Mouse (Mus musculus) right cerebral cortex, postnatal 36 days (tissue): ENCODE data around the gene Ap3b1.
A peak's percentile ranks its signal among the peaks of the same experiment; 100 is the strongest.

Experiments
- DNase-seq, 2 experiments: peaks; one replicate each; pipeline ENCODE4 v3.0.0; 2022; ENCODE audit warnings: low spot score in 2 of 2, mixed read lengths in 1 of 2

The Ap3b1 gene

DNA sequence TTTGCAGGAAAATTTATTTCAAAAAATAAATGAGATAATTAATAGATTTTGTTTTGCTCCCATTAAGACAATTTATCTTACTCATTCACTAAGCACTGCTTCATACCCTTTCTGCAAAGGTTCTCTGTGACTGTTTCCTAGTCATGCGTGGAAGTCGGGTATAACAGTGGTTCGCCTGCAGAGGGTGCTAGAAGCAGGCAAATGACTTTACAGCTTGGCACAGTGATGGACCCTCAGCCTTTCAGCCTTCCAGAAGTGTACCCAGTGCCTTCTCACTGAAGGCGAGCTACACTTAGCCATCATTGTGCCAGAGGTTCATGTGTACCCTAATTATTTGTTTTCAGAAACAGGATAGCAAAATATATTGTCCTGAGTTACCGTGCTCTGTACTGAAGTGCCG is 92.5 kb downstream of the Ap3b1 start:
- DNase-seq: peak in 1 of 2 experiments; percentile 6

DNA sequence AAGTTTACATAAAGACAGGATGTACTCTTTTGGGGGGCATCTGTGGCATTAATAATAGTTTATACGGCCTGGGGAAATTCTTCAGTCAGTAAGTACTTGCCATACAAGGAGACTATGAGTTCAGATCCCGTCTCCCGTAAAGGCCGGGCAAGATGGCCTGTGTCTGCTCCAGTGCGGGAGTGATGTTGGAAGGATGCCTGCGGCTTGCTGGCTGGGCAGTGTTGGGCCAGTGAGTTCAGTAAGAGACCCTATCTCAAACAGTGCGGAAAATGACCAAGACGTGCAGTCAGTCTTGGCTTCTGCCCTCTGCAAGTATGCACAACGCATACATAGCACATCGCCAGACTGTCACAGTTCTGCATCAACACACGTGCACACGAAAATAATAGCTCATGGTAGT is 95.4 kb downstream of the Ap3b1 start:
- no peak for DNase-seq

DNA sequence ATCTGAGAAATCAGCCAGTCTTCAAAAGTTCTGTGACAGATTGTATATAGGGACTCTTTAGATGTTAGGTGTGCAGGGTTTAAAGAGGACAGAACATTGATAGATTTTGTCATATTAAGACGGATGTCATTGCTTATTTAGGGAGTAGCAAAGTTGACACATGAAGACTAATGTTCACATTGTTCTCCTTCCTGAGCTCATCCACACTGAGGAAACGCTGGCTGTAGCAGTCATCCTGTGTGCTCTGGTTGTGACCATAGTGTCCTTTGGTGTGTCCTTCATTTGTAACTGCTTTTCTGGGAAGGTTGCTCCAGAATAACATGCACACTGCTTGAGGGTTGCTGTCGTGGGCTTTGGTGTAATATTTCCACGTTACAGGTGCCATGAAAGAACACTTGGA is 100.4 kb downstream of the Ap3b1 start:
- DNase-seq: no peak

DNA sequence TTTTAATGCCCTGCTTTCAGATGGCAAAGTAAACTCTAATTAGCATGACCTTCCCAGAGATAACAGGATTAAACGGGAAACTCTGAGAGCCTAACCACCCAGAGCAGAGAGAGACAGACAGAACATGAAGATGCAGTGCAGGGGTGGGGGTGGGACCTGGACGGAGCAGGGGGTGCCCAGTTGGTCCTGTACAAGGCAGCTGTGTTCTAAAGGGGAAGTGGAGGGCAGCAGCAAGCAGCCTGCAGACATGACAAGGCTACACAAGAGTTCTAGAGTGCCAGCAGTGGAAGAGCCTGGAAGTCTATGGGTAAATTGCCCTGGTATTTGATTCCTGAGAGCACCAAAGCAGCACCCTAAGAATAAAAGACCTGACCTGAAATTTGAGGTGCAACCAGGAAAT is 105.5 kb downstream of the Ap3b1 start:
- no peak for DNase-seq

DNA sequence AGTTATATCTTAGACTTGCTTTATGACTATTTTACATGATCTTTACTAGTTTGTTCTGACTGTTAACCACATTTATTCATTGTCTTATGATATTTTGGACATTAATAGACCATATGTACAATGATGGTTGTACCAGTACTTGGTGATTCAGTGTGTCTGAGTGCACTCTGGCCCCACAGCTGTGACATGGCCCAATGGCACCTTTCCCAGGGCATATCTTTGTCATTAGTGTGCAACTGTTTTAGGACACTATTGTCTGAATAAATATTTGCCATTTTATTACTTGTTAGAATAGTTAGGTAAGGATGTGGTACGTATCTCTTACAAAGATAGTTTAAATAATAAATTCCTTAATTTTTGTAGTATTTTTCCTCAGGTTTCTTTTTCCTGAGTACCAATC is 109.8 kb downstream of the Ap3b1 start:
- DNase-seq: no peak

DNA sequence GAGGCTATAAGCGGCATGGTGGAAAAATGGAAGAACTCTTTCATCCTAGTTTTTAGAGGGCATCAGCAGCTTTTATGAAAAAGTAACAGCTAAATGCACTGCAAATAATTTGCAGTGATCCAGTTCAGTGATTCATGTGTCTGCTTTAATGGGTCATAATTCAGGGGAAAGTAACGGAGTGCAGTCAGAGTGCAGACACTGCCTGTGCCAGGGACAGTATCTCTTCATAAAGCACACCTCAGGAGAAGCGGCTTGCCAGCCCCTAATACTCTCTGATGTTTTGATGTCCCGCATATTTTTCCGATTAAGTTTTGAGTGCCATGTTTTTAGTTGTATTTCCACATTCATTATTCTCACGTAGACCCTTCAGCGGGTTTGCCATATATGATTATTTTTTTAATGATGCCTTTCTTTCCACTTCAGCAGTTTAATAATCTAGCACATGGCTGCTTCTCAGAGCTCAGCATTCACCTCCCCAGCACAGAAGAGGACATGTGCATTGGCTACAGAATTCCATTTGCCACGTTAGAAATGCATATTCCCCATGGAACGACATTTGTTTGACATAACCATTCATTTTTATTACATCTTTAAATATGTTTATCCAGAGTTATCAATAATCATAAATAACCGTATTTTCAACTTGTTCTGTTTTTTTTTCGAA is 112.4 kb downstream of the Ap3b1 start:
- no peak for DNase-seq

DNA sequence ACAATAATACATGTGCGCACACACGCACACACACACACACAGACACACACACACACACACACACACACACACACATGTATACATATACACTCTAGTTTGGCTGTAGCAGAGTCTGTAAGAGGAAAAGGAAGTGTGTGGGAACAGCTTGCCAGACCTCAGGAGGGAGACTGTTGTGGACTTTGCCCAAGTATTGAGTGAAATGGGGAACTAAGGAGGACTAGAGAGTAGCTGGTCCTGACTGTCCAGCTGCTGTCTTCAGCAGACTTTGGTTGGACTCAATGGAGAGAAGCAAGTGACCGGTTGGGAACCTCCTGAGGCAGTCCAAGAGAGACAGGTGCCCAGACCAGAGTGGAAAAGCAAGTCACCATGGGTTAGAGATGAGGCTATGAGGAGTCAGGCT is 117.4 kb downstream of the Ap3b1 start:
- DNase-seq: no peak

DNA sequence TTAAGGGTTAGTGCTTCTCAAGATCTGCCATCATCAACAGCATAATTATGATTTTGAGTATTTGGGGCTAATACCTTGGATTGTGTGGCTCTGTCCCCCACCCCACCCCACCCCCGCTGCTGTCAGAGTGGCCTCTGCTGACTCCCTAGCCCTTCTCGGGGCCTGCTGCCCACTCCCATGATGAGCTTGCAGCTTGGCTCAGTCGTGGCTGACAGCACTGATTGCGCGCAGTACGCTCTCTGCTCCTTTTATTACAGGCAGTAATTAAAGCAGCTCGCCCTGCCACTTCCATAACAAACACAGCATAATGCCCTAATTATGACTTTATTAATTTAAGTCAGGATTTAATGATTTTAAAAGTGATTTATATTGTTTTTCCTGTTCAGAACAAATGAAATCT is 121.5 kb downstream of the Ap3b1 start:
- DNase-seq: no peak

- no peak for DNase-seq
Measured at GRCm38 (mm10) chr13:94490684-94491083, 131.9 kb downstream of the Ap3b1 start.

DNA sequence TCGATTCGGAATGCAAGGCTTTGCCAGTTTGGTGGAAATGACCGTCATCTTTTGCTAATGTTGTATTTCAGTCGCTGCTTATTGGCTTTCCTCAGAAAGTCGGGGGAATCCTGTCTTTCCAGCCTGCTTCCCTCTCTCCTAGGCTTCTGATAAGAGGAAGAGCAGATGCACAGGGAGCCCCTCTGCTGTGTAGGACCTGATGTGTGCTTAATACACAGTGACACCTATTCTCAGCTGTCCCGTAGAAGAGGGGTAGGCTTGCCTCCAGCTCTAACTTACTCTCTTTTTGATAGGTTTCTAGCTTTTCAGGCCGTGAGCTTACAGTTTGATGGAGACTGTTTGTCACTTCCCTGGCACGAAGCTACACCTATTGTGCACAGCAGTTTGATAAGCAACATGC is 132.4 kb downstream of the Ap3b1 start:
- no peak for DNase-seq

DNA sequence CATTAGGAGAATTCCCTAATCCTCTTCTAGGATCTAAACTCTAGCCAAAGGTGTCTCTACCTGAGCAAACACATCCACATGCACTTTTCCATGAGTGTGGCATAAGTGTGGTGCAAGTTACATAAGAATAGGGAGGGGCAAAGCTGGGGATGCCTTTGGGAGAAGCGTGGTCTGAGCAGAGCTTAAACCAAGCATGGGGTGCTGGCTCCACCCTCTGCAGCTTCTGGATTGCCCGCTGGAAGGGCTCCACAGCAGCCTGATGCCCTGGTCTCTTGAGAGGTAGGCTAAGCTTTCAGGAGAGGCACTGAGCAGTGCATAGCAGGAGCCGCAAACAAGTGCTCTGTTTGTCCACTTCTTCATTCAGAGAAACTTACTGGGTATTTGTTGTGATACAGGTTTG is 138.8 kb downstream of the Ap3b1 start:
- DNase-seq: no peak

- peak in 1 of 2 experiments; percentile 37 for DNase-seq
Measured at GRCm38 (mm10) chr13:94506411-94506810, 147.7 kb downstream of the Ap3b1 start.

DNA sequence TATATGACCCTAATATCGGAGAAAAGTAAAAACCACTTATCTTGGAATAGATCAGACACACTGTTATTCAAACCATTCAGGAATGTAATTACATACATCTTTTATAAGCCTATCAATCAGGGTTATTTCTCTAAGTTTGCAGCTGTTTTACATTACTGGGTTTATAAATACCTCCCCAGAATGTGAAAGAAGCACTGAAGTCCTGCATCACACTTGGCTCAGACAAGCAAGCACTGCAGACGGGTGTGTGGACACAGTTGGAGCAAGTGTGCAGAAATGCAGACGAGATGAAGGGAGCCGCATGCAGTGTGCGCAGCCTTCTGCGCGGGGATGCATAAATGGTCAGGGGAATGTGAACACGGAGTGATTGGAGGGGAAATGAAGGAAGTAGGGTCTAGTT is 149.6 kb downstream of the Ap3b1 start:
- DNase-seq: no peak

DNA sequence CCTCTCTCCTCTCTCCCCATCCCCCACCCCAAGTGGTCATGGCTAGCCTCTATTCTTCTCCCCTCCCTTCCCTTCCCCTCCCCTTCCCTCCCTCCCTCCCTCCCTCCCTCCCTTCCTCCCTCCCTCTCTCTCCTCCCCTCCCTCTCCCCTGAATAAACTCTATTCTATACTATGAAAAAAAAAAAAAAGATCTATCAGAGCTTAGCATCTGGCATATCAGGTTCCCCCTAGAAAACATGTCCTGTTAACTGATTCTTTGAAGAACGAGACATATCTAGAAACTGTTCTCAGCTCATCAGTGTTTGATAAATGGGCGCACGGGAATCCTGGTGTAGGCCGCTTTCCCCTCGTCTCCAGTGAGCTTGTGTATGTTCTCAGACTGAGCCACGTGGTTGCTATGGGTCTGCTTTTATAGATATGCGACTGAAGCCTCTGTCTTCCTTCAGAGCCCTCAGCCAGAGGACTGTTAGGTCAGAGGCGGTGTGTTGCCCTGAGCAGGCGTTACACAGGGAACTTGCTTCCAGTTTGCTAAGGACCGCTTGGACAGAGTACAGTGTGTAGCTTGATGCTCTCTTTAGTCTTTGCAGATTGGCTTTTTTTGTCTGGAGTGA is 154.5 kb downstream of the Ap3b1 start:
- DNase-seq: no peak

GRCm38 (mm10) chr13:94513898-94514297 is 155.1 kb downstream of the Ap3b1 start:
- no peak for DNase-seq

- no peak for DNase-seq
Measured at GRCm38 (mm10) chr13:94514992-94515391, 156.2 kb downstream of the Ap3b1 start.

DNA sequence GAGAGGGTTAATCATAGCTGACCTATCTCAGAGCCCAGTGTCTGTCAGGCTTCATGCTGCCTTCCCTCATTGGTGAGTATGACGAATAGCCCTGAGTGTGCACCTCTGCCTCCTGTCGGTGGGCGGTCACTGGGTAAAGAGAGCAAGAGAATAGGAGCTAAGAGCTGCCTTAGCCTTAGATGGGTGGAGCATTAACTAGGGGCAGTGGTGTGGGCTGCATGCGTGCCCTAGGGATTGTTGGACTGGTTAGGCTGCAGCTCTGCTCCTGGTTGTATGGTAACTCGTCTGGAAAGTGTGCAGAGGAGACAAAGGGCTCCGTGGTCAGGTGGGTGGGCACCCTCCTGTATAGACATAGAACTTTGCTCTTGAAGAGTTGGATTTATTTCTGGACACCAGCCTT is 157.8 kb downstream of the Ap3b1 start:
- no peak for DNase-seq

DNA sequence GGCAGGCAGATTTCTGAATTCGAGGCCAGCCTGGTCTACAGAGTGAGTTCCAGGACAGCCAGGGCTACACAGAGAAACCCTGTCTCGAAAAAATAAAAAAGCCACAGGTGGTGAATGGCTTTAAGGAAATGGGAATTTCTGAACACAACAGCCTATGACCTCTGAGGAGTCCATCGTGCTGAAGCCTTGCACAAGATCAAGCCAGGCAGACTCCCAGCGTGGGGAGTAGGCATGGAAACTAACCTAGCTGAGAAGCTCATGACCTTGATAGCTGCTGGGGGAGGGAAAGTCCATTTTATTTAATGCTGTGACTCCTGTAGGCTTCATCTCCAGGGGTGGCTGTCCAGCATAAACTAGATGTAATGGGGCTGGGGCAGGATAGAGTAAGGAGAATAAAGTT is 159.4 kb downstream of the Ap3b1 start:
- no peak for DNase-seq

GRCm38 (mm10) chr13:94519276-94519675 is 160.5 kb downstream of the Ap3b1 start:
- DNase-seq: no peak

DNA sequence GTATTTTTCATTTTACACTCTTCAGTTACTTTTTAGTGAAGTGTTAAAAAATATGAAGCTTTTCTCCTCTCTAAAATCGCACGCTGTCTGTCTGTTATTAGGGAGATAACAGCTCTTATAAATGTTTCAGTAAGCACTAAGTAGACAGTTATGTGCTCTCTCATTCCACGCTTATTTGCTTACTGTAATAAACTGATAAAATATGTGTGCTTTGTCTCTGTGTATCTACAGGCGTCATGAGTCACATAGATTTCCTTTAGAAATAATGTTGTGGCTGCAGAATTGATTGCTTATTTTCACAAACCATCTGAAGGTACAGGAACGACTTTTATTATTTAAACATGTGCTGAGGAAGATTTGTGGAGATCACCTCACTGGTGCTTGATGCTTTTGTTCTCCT is 164.5 kb downstream of the Ap3b1 start:
- DNase-seq: no peak

DNA sequence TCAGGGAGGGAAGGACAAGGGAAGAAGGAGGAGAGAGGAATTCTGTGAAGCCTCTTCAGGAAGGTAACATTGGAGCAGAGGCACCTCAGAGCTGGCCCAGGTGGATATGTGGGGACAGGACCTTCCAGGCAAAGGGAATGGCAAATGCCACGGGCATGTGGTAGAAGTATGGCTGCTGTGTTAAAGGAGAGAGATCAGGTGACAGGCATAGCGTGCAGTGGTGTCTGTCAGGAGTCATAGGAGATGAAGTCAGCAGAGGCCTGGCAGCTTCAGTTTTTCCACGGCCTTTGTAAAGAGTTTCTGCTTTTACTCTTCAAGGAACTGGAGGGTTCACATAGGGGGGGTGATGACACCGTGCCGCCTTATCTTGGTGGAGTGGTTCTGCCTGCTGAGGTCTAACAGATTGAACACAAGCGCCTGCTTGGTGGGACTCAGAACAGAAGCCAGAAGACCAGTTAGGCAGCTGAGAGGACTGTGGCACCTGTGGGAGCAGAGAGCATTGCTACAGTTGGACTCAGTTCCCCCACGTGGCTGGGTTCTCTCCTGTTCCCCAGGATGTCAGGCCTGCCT is 166.0 kb downstream of the Ap3b1 start:
- DNase-seq: no peak

DNA sequence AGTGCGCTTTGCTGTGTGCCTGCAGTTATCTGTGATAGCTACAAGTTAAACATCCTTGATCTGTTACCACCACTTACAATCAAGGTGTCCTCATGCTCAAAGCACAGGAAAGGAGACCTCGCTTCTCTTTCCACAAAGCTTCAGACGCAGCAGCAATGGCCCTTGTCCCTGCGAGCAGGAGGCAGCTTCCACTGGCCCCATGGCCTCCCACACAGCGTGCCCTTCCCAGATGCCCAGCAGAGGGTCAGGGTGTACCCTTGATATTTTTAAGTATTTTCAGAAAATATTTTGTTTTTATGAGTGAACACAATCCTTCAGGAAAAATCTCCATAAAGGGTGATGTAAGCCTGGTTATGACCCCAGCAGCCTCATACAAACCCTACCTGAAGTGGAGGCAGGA is 170.4 kb downstream of the Ap3b1 start:
- DNase-seq: no peak

DNA sequence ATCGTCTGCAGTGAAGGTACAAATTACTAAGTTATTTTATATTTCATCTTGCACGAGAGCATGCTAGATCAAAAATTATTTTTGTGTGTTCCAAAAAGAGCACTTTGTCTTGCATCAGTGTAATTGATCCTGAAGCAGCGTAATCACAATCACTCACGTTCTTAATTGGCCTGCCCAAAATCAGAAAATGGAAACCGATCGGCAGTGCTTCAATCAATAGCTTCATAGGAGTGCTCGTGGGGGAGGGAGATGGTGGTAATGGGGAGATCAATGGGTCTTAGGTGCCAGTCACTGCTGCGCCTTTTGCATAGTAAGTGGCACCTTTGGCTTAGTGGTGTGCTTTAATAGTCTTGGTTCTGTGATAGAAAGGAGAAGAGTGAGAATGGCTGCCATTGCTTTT is 174.8 kb downstream of the Ap3b1 start:
- no peak for DNase-seq

DNA sequence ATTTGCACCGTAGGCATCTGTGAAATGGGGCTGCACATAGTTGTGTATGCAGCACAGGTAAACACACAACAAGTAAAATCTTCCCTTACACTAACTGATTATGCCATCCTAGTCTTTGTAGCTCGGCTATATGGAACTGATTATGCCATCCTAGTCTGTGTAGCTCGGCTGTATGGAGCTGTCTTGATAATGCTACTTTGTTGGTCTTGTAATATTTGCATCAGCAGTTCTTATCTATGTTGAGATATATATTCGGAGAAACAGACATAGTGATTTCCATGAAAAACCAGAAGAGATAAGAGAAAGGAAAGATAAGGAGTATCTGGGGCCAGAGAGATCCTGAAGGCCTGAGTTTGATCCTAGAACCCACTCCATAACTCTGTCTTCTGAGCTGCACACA is 178.6 kb downstream of the Ap3b1 start:
- DNase-seq: no peak
